Mouse (Mus musculus): ENCODE data around the gene Olfr959. TPM values are rescaled to one million over a fixed set of nuclear protein-coding genes. Genes with fewer than 3 reads are reported as not detected.

Olfr959 gene
- polyA plus RNA-seq, 1 experiment = not detected

Other genes with a start within 250 kb of the Olfr959 start
- not detected in 2 replicates for gene Olfr948, start 249.5 kb downstream of the Olfr959 start, polyA plus RNA-seq (2012; rRNA removed)
- not detected in 2 replicates for gene Olfr951, start 188.2 kb downstream of the Olfr959 start, polyA plus RNA-seq (2012; rRNA removed)
- gene Olfr952, start 148.4 kb downstream of the Olfr959 start, polyA plus RNA-seq (2012; rRNA removed) = not detected in 2 replicates
- gene Olfr954, start 118.9 kb downstream of the Olfr959 start, polyA plus RNA-seq (2012; rRNA removed) = not detected in 2 replicates
- gene Olfr955, start 103.6 kb downstream of the Olfr959 start, polyA plus RNA-seq (2012; rRNA removed) = not detected in 2 replicates
- not detected in 2 replicates for gene Olfr44, start 81.6 kb downstream of the Olfr959 start, polyA plus RNA-seq (2012; rRNA removed)
- gene Olfr957, start 59.8 kb downstream of the Olfr959 start, polyA plus RNA-seq (2012; rRNA removed) = not detected in 2 replicates
- not detected in 2 replicates for gene Olfr958, start 21.5 kb downstream of the Olfr959 start, polyA plus RNA-seq (2012; rRNA removed)
- gene AW551984, start 28.8 kb upstream of the Olfr959 start, polyA plus RNA-seq (2012; rRNA removed) = 0.49 and 0.53 TPM in 2 replicates
- gene Olfr148, start 35.1 kb upstream of the Olfr959 start, polyA plus RNA-seq (2012; rRNA removed) = not detected in 2 replicates
- not detected in 2 replicates for gene Olfr960, start 45.8 kb upstream of the Olfr959 start, polyA plus RNA-seq (2012; rRNA removed)
- gene Olfr961, start 69.5 kb upstream of the Olfr959 start, polyA plus RNA-seq (2012; rRNA removed) = not detected in 2 replicates
- not detected in 2 replicates for gene Olfr963, start 91.6 kb upstream of the Olfr959 start, polyA plus RNA-seq (2012; rRNA removed)
- not detected in 2 replicates for gene Olfr149, start 131.5 kb upstream of the Olfr959 start, polyA plus RNA-seq (2012; rRNA removed)
- gene Olfr965, start 135.8 kb upstream of the Olfr959 start, polyA plus RNA-seq (2012; rRNA removed) = not detected in 2 replicates
- gene Olfr150, start 155.4 kb upstream of the Olfr959 start, polyA plus RNA-seq (2012; rRNA removed) = not detected in 2 replicates
- gene Olfr967, start 170.7 kb upstream of the Olfr959 start, polyA plus RNA-seq (2012; rRNA removed) = not detected in 2 replicates
- gene Olfr968, start 207.7 kb upstream of the Olfr959 start, polyA plus RNA-seq (2012; rRNA removed) = not detected in 2 replicates
- not detected in 2 replicates for gene Olfr969, start 215.4 kb upstream of the Olfr959 start, polyA plus RNA-seq (2012; rRNA removed)
- not detected in 2 replicates for gene Olfr970, start 233.3 kb upstream of the Olfr959 start, polyA plus RNA-seq (2012; rRNA removed)